Mouse (Mus musculus) brain, embryonic 14.5 days (tissue): ENCODE measurements around the gene Lpp. TPM values are rescaled to one million over a fixed set of nuclear protein-coding genes. Genes with fewer than 3 reads are reported as not detected.

Source experiments
- DNase-seq: peaks from one replicate; pipeline ENCODE4 v3.0.0-alpha.2; 2011; ENCODE audit warnings: low read depth
- CTCF ChIP-seq: fragments of 200-500 bp; IDR thresholded peaks from 2 replicates; pipeline ENCODE4 v1.5.1; 2012; ENCODE audit warnings: inconsistent platforms, mild to moderate bottlenecking, moderate library complexity, borderline replicate concordance; ENCODE audit not compliant: insufficient read depth, insufficient read length; ENCODE audit errors: extremely low read depth
- POLR2A ChIP-seq: fragments of 200-500 bp; IDR thresholded peaks from 2 replicates; pipeline ENCODE4 v1.6.1; 2012; ENCODE audit warnings: mild to moderate bottlenecking, inconsistent platforms, borderline replicate concordance; ENCODE audit not compliant: poor library complexity, insufficient read depth, insufficient read length, severe bottlenecking; ENCODE audit errors: extremely low read depth
- polyA plus RNA-seq: library from polyadenylated mRNA; depleted of rRNA; stranded (reverse); fragments of >200 nt; gene quantifications from 2 replicates; pipeline ENCODE4 v1.2.3, GENCODE M21; 2012

Lpp gene
- polyA plus RNA-seq, 1 experiment = 5.4 TPM

- TF ChIP-seq POLR2A (no peak), CTCF (no peak)
- DNase-seq = no peak
Measured at GRCm38 (mm10) chr16:24915470-24915869, 522.2 kb downstream of the Lpp start.

GRCm38 (mm10) chr16:24919349-24920012 lies 526.2 kb downstream of the Lpp start:
- TF ChIP-seq POLR2A (no peak), CTCF (no peak)
- DNase-seq = peak; percentile 82

- no peak for DNase-seq
- TF ChIP-seq POLR2A = no peak
- no peak for TF ChIP-seq CTCF
Measured at GRCm38 (mm10) chr16:24930070-24930469, 536.8 kb downstream of the Lpp start.

GRCm38 (mm10) chr16:24930621-24931020 lies 537.3 kb downstream of the Lpp start:
- peak; percentile 71 for DNase-seq
- TF ChIP-seq CTCF = no peak
- TF ChIP-seq POLR2A = no peak

GRCm38 (mm10) chr16:24932816-24933215 lies 539.5 kb downstream of the Lpp start:
- TF ChIP-seq POLR2A (no peak), CTCF (no peak)
- DNase-seq = no peak

- TF ChIP-seq CTCF = no peak
- TF ChIP-seq POLR2A = no peak
- no peak for DNase-seq
Measured at GRCm38 (mm10) chr16:24933691-24934090, 540.4 kb downstream of the Lpp start.

GRCm38 (mm10) chr16:24941306-24942160 lies 548.2 kb downstream of the Lpp start:
- peak; percentile 74 for DNase-seq
- no peak for TF ChIP-seq CTCF
- no peak for TF ChIP-seq POLR2A

GRCm38 (mm10) chr16:24943486-24944261 lies 550.4 kb downstream of the Lpp start:
- no peak for DNase-seq
- TF ChIP-seq POLR2A = no peak

- no peak for TF ChIP-seq POLR2A
- TF ChIP-seq CTCF = no peak
- DNase-seq = no peak
Measured at GRCm38 (mm10) chr16:24946356-24946755, 553.0 kb downstream of the Lpp start.

- no peak for TF ChIP-seq CTCF
- no peak for TF ChIP-seq POLR2A
- no peak for DNase-seq
Measured at GRCm38 (mm10) chr16:24947485-24947884, 554.2 kb downstream of the Lpp start.

GRCm38 (mm10) chr16:24948091-24948690 lies 554.9 kb downstream of the Lpp start:
- peak; percentile 46 for DNase-seq
- TF ChIP-seq CTCF (no peak), POLR2A (no peak)

- DNase-seq = no peak
- no peak for TF ChIP-seq POLR2A
- TF ChIP-seq CTCF = no peak
Measured at GRCm38 (mm10) chr16:24949265-24949664, 556.0 kb downstream of the Lpp start.
